Mouse (Mus musculus): ENCODE results near the gene Nrxn3.

DNA sequence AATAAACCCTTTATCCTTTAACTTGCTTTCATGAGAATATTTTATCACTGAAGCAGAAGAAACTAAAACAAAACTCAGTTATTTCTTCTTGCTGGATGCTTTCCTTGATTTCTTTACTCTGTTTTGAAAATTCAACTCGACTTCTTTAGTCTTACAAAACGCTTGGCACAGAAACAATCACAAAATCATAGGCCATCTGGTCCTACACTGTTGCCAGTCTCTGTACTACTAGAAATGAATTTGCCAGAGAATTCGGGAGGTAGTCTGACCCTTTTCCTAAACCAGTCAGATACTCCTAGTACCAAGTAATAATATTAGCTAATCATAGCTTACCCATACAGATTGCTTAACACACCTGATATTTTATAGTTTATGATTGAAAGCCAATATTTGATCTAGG is 1066.1 kb downstream of the Nrxn3 start:
- no peak for TF ChIP-seq CTCF (IDR thresholded peaks at IDR 0.05; ENCODE audit: control insufficient read depth, insufficient read depth, insufficient replicate concordance, low read depth, low read length)
- TF ChIP-seq POLR2A (IDR thresholded peaks at IDR 0.05; ENCODE audit: control insufficient read depth, low read depth, low read length): no peak
